Mouse (Mus musculus) ovary, adult 18-20 months (tissue): ENCODE data around the gene Hao2.

Experiments
- DNase-seq: peaks from one replicate; pipeline ENCODE4 v3.0.0; 2022; ENCODE audit warnings: low spot score, mixed read lengths

The Hao2 gene

GRCm38 (mm10) chr3:98856892-98857291 is 36.1 kb downstream of the Hao2 start:
- no peak for DNase-seq

- no peak for DNase-seq
These were observed 37.9 kb downstream of the Hao2 start for GRCm38 (mm10) chr3:98855160-98855559.

- DNase-seq: no peak
These were observed 39.4 kb downstream of the Hao2 start for GRCm38 (mm10) chr3:98853685-98854084.

GRCm38 (mm10) chr3:98853051-98853450 is 40.0 kb downstream of the Hao2 start:
- no peak for DNase-seq

- no peak for DNase-seq
These were observed 40.4 kb downstream of the Hao2 start for GRCm38 (mm10) chr3:98852631-98853030.

- DNase-seq: no peak
These were observed 41.2 kb downstream of the Hao2 start for GRCm38 (mm10) chr3:98851853-98852252.

GRCm38 (mm10) chr3:98850262-98850661 is 42.8 kb downstream of the Hao2 start:
- DNase-seq: no peak

- no peak for DNase-seq
These were observed 44.1 kb downstream of the Hao2 start for GRCm38 (mm10) chr3:98848898-98849297.
